In the genomic region with DNA sequence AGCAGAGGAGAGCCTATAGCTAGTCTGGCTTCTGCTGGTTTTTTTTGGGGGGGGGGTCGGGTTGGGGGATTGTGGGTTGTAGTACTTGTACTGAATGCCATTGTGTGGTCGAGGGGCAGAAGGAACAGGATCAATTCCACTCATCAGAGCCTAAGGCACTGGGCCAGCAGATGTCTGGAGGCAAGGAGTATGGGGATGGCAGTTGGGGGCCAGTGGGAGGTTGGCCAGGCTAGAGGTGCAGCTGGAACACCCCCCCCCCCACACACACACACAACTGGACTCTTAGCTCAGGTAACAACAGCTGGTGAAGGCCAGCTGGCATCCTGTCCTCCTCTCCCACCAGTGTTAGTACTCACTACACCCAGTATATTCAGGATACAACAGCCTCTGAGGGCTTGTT, we compare ENCODE assay signal across 10 mouse cellular contexts. TPM values are rescaled to one million over a fixed set of nuclear protein-coding genes. Genes with fewer than 3 reads are reported as not detected.
A peak's percentile ranks its signal among the peaks of the same experiment; 100 is the strongest.
DNase-seq lines count a peak whose midpoint lies in the region; ATAC-seq lines count a peak whose summit lies in the region.
"Had no signal": no experiment of that assay in that cellular context is flagged by ENCODE, and none has a peak within 500 bp of the region (broad histone marks: within the 10 kb centered on the region; RNA-seq: fewer than 3 reads in every experiment).

No protein-coding gene starts in this region.

- intact Hi-C loops in left cerebral cortex, postnatal 4 days (cut with DNase I), result loop anchor here (10.0 kb wide), 1 partner anchor 286 kb away; the partner anchor contains the start of gene Ccdc188

- peaks cover 9% of the 10 kb centered on the region for H3K4me1 ChIP-seq in forebrain, embryonic 11.5 days (replicated peaks; ENCODE audit: control insufficient read depth, insufficient read depth, low read length)
- H3K4me1 ChIP-seq in limb, embryonic 11.5 days (ENCODE audit: control insufficient read depth, insufficient read depth, low read length), result peaks cover 7% of the 10 kb centered on the region
- H3K4me1 ChIP-seq in neural tube, embryonic 15.5 days, result peaks cover 36% of the 10 kb centered on the region

- WGBS in forebrain, embryonic 11.5 days, result 7% methylated on average over 2 of the region's 2 CpGs
- WGBS in limb, embryonic 11.5 days, result 28% methylated on average over 2 of the region's 2 CpGs
- 12% methylated on average over 2 of the region's 2 CpGs for WGBS in neural tube, embryonic 15.5 days

- H3K4me2 ChIP-seq in forebrain, embryonic 11.5 days (ENCODE audit: low read depth, low read length, severe bottlenecking), result no peak overlapping the region
- peak overlapping the region; percentile 95; the same call in 1 of the 2 replicates for H3K4me2 ChIP-seq in limb, embryonic 11.5 days (ENCODE audit: low read depth, severe bottlenecking)
- peak overlapping the region; percentile 98 for H3K4me2 ChIP-seq in neural tube, embryonic 15.5 days

- no peak overlapping the region for H3K9ac ChIP-seq in forebrain, embryonic 11.5 days (ENCODE audit: low read length)
- 0 out of 2 replicates have a peak overlapping the region, but pooled peaks have one; percentile 17 for H3K9ac ChIP-seq in limb, embryonic 11.5 days (ENCODE audit: low read length)
- H3K9ac ChIP-seq in neural tube, embryonic 15.5 days (replicated peaks), result no peak overlapping the region

- DNase-seq in left cerebral cortex, postnatal 4 days, result peak; percentile 55
- no peak for DNase-seq in left cerebral cortex, adult 8-10 months (ENCODE audit: low spot score in 2 of 2)
- DNase-seq in forebrain, embryonic 11.5 days (ENCODE audit: low spot score), result no peak
- no peak for DNase-seq in limb, embryonic 11.5 days (ENCODE audit: low spot score)
- no peak for DNase-seq in adrenal gland, adult 8-10 months
- DNase-seq in embryo, embryonic 10 days (ENCODE audit: low spot score), result no peak

- no peaks in the 10 kb centered on the region for H3K9me3 ChIP-seq in forebrain, embryonic 11.5 days (ENCODE audit: control insufficient read depth, low read length)
- H3K9me3 ChIP-seq in limb, embryonic 11.5 days (ENCODE audit: control insufficient read depth, low read length), result no peaks in the 10 kb centered on the region
- H3K9me3 ChIP-seq in neural tube, embryonic 15.5 days (replicated peaks), result no peaks in the 10 kb centered on the region
- H3K9me3 ChIP-seq: limb, embryonic 12.5 days had no signal

- no peak overlapping the region for H3K4me3 ChIP-seq in forebrain, embryonic 11.5 days (ENCODE audit: low read depth, low read length)
- no peak overlapping the region for H3K4me3 ChIP-seq in limb, embryonic 11.5 days (ENCODE audit: low read depth, low read length)
- H3K4me3 ChIP-seq in neural tube, embryonic 15.5 days (replicated peaks), result no peak overlapping the region

- no peaks in the 10 kb centered on the region for H3K36me3 ChIP-seq in forebrain, embryonic 11.5 days (ENCODE audit: control insufficient read depth, insufficient read depth, low read length)
- peaks cover 2% of the 10 kb centered on the region; the same call in 1 of the 2 replicates for H3K36me3 ChIP-seq in limb, embryonic 11.5 days (ENCODE audit: control insufficient read depth, insufficient read depth, low read length)
- peaks cover 19% of the 10 kb centered on the region for H3K36me3 ChIP-seq in neural tube, embryonic 15.5 days

- no peaks in the 10 kb centered on the region for H3K27me3 ChIP-seq in forebrain, embryonic 11.5 days (ENCODE audit: control insufficient read depth, insufficient read depth, low read length)
- H3K27me3 ChIP-seq in limb, embryonic 11.5 days (ENCODE audit: control insufficient read depth, insufficient read depth, low read length), result no peaks in the 10 kb centered on the region
- no peaks in the 10 kb centered on the region for H3K27me3 ChIP-seq in neural tube, embryonic 15.5 days (replicated peaks)

- ATAC-seq in forebrain, embryonic 11.5 days (replicated peaks; ENCODE audit: low FRiP score), result peak; percentile 13; the same call in 1 of the 2 replicates
- ATAC-seq in limb, embryonic 11.5 days (ENCODE audit: insufficient number of reproducible peaks, low FRiP score, low TSS enrichment, low read depth), result 0 out of 2 replicates have a peak, but pooled peaks have one; percentile 14
- ATAC-seq in neural tube, embryonic 15.5 days (ENCODE audit: low FRiP score), result no peak
- no peak for ATAC-seq in erythroid progenitor cell, adult 5-6 weeks (replicated peaks; ENCODE audit: low FRiP score, poor library complexity, severe bottlenecking)

- H3K27ac ChIP-seq in forebrain, embryonic 11.5 days (ENCODE audit: low read depth, low read length), result peak overlapping the region; percentile 74; the same call in 1 of the 2 replicates
- H3K27ac ChIP-seq in limb, embryonic 11.5 days (replicated peaks; ENCODE audit: low read depth, low read length), result no peak overlapping the region
- peak overlapping the region; percentile 89 for H3K27ac ChIP-seq in neural tube, embryonic 15.5 days (replicated peaks)

RNA-seq across cellular contexts. Expression of gene Slc25a1, which starts 1.2 kb away (rescaled TPM):
- total RNA-seq in left cerebral cortex, postnatal 4 days (2021), result 100 to 1,000 TPM; 107 TPM
- 10 to 100 TPM; 37.6 to 52.4 (median 45.9) TPM for total RNA-seq in left cerebral cortex, adult 8-10 months (2022)
- 105 and 107 TPM in 2 replicates for polyA plus RNA-seq in forebrain, embryonic 11.5 days (2014; fragmentation: Nextera tagmentation; extraction: Ambion mirVana)
- polyA plus RNA-seq in limb, embryonic 11.5 days (2014; fragmentation: Nextera tagmentation; extraction: Ambion mirVana), result 74.4 and 74.5 TPM in 2 replicates
- 187 and 221 TPM in 2 replicates for polyA plus RNA-seq in neural tube, embryonic 15.5 days (2015; fragmentation: Nextera tagmentation; extraction: Ambion mirVana)
- 100 to 1,000 TPM; 184 to 251 (median 197) TPM for total RNA-seq in adrenal gland, adult 8-10 months (2022)
- 0.84 and 12.3 TPM in 2 replicates for total RNA-seq in erythroid progenitor cell, adult 5-6 weeks (2015; ENCODE audit: low replicate concordance)
- 8.5 and 9.9 TPM in 2 replicates for total RNA-seq in erythroid progenitor cell, adult 5-6 weeks (2017; ENCODE audit: low replicate concordance)

RNA-seq across cellular contexts. Expression of gene Gsc2, which starts 14.4 kb away (rescaled TPM):
- total RNA-seq in left cerebral cortex, postnatal 4 days (2021), result not detected
- under 1 TPM in 1 of 4 experiments, not detected in 3; 0.52 TPM for total RNA-seq in left cerebral cortex, adult 8-10 months (2022)
- 0.23 TPM in 1 of 2 replicates, not detected in the other for polyA plus RNA-seq in forebrain, embryonic 11.5 days (2014; fragmentation: Nextera tagmentation; extraction: Ambion mirVana)
- polyA plus RNA-seq in limb, embryonic 11.5 days (2014; fragmentation: Nextera tagmentation; extraction: Ambion mirVana), result not detected in 2 replicates
- 0.15 TPM in 1 of 2 replicates, not detected in the other for polyA plus RNA-seq in neural tube, embryonic 15.5 days (2015; fragmentation: Nextera tagmentation; extraction: Ambion mirVana)
- not detected for total RNA-seq in adrenal gland, adult 8-10 months (2022)
- not detected in 2 replicates for total RNA-seq in erythroid progenitor cell, adult 5-6 weeks (2015; ENCODE audit: low replicate concordance)
- total RNA-seq in erythroid progenitor cell, adult 5-6 weeks (2017; ENCODE audit: low replicate concordance), result not detected in 2 replicates
- polyA plus RNA-seq: gonadal fat pad, adult 2 months; limb, embryonic 12.5 days had no signal

RNA-seq across cellular contexts. Expression of gene Ess2, which starts 18.1 kb away (rescaled TPM):
- total RNA-seq in left cerebral cortex, postnatal 4 days (2021), result 10 to 100 TPM; 40.7 to 45.1 TPM
- 10 to 100 TPM; 27.0 to 34.5 (median 32.0) TPM for total RNA-seq in left cerebral cortex, adult 8-10 months (2022)
- 50.2 and 54.3 TPM in 2 replicates for polyA plus RNA-seq in forebrain, embryonic 11.5 days (2014; fragmentation: Nextera tagmentation; extraction: Ambion mirVana)
- 42.2 and 50.2 TPM in 2 replicates for polyA plus RNA-seq in limb, embryonic 11.5 days (2014; fragmentation: Nextera tagmentation; extraction: Ambion mirVana)
- 40.7 and 42.5 TPM in 2 replicates for polyA plus RNA-seq in neural tube, embryonic 15.5 days (2015; fragmentation: Nextera tagmentation; extraction: Ambion mirVana)
- total RNA-seq in adrenal gland, adult 8-10 months (2022), result 10 to 100 TPM; 16.9 to 28.8 (median 22.5) TPM
- total RNA-seq in erythroid progenitor cell, adult 5-6 weeks (2015; ENCODE audit: low replicate concordance), result 9.4 and 10.9 TPM in 2 replicates
- 9.6 and 27.5 TPM in 2 replicates for total RNA-seq in erythroid progenitor cell, adult 5-6 weeks (2017; ENCODE audit: low replicate concordance)

RNA-seq across cellular contexts. Expression of gene Tssk2, which starts 30.8 kb away (rescaled TPM):
- not detected for total RNA-seq in left cerebral cortex, postnatal 4 days (2021)
- not detected for total RNA-seq in left cerebral cortex, adult 8-10 months (2022)
- polyA plus RNA-seq in forebrain, embryonic 11.5 days (2014; fragmentation: Nextera tagmentation; extraction: Ambion mirVana), result 0.52 TPM in 1 of 2 replicates, not detected in the other
- not detected in 2 replicates for polyA plus RNA-seq in limb, embryonic 11.5 days (2014; fragmentation: Nextera tagmentation; extraction: Ambion mirVana)
- not detected in 2 replicates for polyA plus RNA-seq in neural tube, embryonic 15.5 days (2015; fragmentation: Nextera tagmentation; extraction: Ambion mirVana)
- not detected for total RNA-seq in adrenal gland, adult 8-10 months (2022)
- total RNA-seq in erythroid progenitor cell, adult 5-6 weeks (2015; ENCODE audit: low replicate concordance), result not detected in 2 replicates
- total RNA-seq in erythroid progenitor cell, adult 5-6 weeks (2017; ENCODE audit: low replicate concordance), result not detected in 2 replicates
- polyA plus RNA-seq: limb, embryonic 12.5 days had no signal

RNA-seq across cellular contexts. Expression of gene Dgcr2, which starts 30.8 kb away (rescaled TPM):
- total RNA-seq in left cerebral cortex, postnatal 4 days (2021), result 100 to 1,000 TPM; 116 to 123 TPM
- 100 to 1,000 TPM in 2 of 4 experiments, 10 to 100 TPM in 2; 97.2 to 104 (median 101) TPM for total RNA-seq in left cerebral cortex, adult 8-10 months (2022)
- 112 TPM in 2 replicates for polyA plus RNA-seq in forebrain, embryonic 11.5 days (2014; fragmentation: Nextera tagmentation; extraction: Ambion mirVana)
- 92.5 and 94.0 TPM in 2 replicates for polyA plus RNA-seq in limb, embryonic 11.5 days (2014; fragmentation: Nextera tagmentation; extraction: Ambion mirVana)
- polyA plus RNA-seq in neural tube, embryonic 15.5 days (2015; fragmentation: Nextera tagmentation; extraction: Ambion mirVana), result 97.7 and 99.0 TPM in 2 replicates
- 10 to 100 TPM; 66.1 to 78.0 (median 76.2) TPM for total RNA-seq in adrenal gland, adult 8-10 months (2022)
- 21.4 and 38.9 TPM in 2 replicates for total RNA-seq in erythroid progenitor cell, adult 5-6 weeks (2015; ENCODE audit: low replicate concordance)
- 41.7 and 42.7 TPM in 2 replicates for total RNA-seq in erythroid progenitor cell, adult 5-6 weeks (2017; ENCODE audit: low replicate concordance)

Comparison
In these comparisons a context has a peak if more than half of its experiments do, and no peak if none do; other contexts are left out.
1. ATAC-seq: peak in forebrain, embryonic 11.5 days (single experiment) and limb, embryonic 11.5 days (single experiment); none in neural tube, embryonic 15.5 days (single experiment) and erythroid progenitor cell, adult 5-6 weeks (single experiment).